Mouse (Mus musculus) kidney, adult 9 months (tissue): Measurements from ENCODE around the gene Cd164l2.

Experiments
- DNase-seq: peaks from one replicate; pipeline ENCODE4 v3.0.0; 2022

The Cd164l2 gene

GRCm38 (mm10) chr4:133261641-133262374, 49.9 kb downstream of the Cd164l2 start:
- DNase-seq: no peak

GRCm38 (mm10) chr4:133262375-133262765, 50.4 kb downstream of the Cd164l2 start:
- no peak for DNase-seq

GRCm38 (mm10) chr4:133262882-133263281, 51.0 kb downstream of the Cd164l2 start, which contains the start of gene Sytl1:
Gene Sytl1 (minus strand): TSS chr4:133263113.
- DNase-seq: no peak

GRCm38 (mm10) chr4:133263756-133264155, 51.8 kb downstream of the Cd164l2 start:
- no peak for DNase-seq

GRCm38 (mm10) chr4:133264559-133264958, 52.6 kb downstream of the Cd164l2 start:
- no peak for DNase-seq

GRCm38 (mm10) chr4:133265297-133265696, 53.4 kb downstream of the Cd164l2 start:
- no peak for DNase-seq

- DNase-seq: no peak
These were observed 53.8 kb downstream of the Cd164l2 start for GRCm38 (mm10) chr4:133265759-133266158.

- DNase-seq: no peak
These were observed 54.4 kb downstream of the Cd164l2 start for GRCm38 (mm10) chr4:133266248-133266880.

- DNase-seq: no peak
These were observed 57.0 kb downstream of the Cd164l2 start for GRCm38 (mm10) chr4:133268931-133269330.

- no peak for DNase-seq
These were observed 57.7 kb downstream of the Cd164l2 start for GRCm38 (mm10) chr4:133269596-133269995.

- no peak for DNase-seq
These were observed 59.0 kb downstream of the Cd164l2 start for GRCm38 (mm10) chr4:133270929-133271328.
